Mouse (Mus musculus) olfactory bulb, adult 2 months (tissue): ENCODE measurements around the gene Ano1. TPM values are rescaled to one million over a fixed set of nuclear protein-coding genes. Genes with fewer than 3 reads are reported as not detected.

Source experiments
- H3K27ac ChIP-seq: fragments of 200-500 bp; 2 replicates; pipeline ENCODE4 v1.5.1; 2012; ENCODE audit warnings: low read depth, low read length; ENCODE audit not compliant: insufficient read depth
- H3K4me1 ChIP-seq: fragments of 200-500 bp; 2 replicates; pipeline ENCODE4 v1.6.1; 2012; ENCODE audit warnings: low read length; ENCODE audit not compliant: control insufficient read depth, insufficient read depth
- H3K4me3 ChIP-seq: fragments of 200-500 bp; 2 replicates; pipeline ENCODE4 v1.5.1; 2012; ENCODE audit warnings: mild to moderate bottlenecking, low read depth, low read length, moderate library complexity; ENCODE audit not compliant: insufficient read depth
- CTCF ChIP-seq: fragments of 200-500 bp; IDR thresholded peaks from 2 replicates; pipeline ENCODE4 v1.5.1; 2012; ENCODE audit warnings: low read depth, mild to moderate bottlenecking, low read length, moderate library complexity; ENCODE audit not compliant: insufficient read depth
- POLR2A ChIP-seq: fragments of 200-500 bp; IDR thresholded peaks from 2 replicates; pipeline ENCODE4 v1.6.1; 2012; ENCODE audit warnings: mild to moderate bottlenecking, low read depth, low read length, moderate library complexity; ENCODE audit not compliant: insufficient read depth
- WGBS: fragments of 180-500 bp; shearing (Covaris S2); methylation state at CpG from one replicate; pipeline ENCODE4 v1.1.7; 2018; 5-methylcytosine and 5-hydroxymethylcytosine counted together
- polyA plus RNA-seq: library from polyadenylated mRNA; stranded (reverse); fragments of >200 nt; gene quantifications from 2 replicates; pipeline ENCODE4 v1.2.4, GENCODE M21; 2012; ENCODE audit warnings: low replicate concordance; ENCODE audit not compliant: missing spikeins, insufficient read depth, insufficient read length

Gene Ano1
- polyA plus RNA-seq, 1 experiment: not detected

GRCm38 (mm10) chr7:144770116-144770515 lies 18.3 kb upstream of the Ano1 start:
- no peak overlapping the region for H3K27ac ChIP-seq
- TF ChIP-seq CTCF (no peak), POLR2A (no peak)
- no peak overlapping the region for H3K4me3 ChIP-seq
- 61% methylated on average over 3 of the region's 3 CpGs for WGBS
- H3K4me1 ChIP-seq: no peaks in the 10 kb centered on the region

GRCm38 (mm10) chr7:144769434-144770080 lies 17.8 kb upstream of the Ano1 start:
- Histone ChIP-seq H3K27ac (no peak overlapping the region), H3K4me3 (no peak overlapping the region), H3K4me1 (no peaks in the 10 kb centered on the region)
- WGBS: 78% methylated on average over 9 of the region's 9 CpGs
- TF ChIP-seq CTCF (no peak), POLR2A (no peak)

GRCm38 (mm10) chr7:144768845-144769244 lies 17.1 kb upstream of the Ano1 start:
- 97% methylated on average over 1 of the region's 1 CpGs for WGBS
- Histone ChIP-seq H3K4me1 (no peaks in the 10 kb centered on the region), H3K27ac (no peak overlapping the region), H3K4me3 (no peak overlapping the region)
- TF ChIP-seq POLR2A: no peak
- no peak for TF ChIP-seq CTCF

GRCm38 (mm10) chr7:144764537-144765282 lies 12.9 kb upstream of the Ano1 start:
- Histone ChIP-seq H3K27ac (no peak overlapping the region), H3K4me1 (no peaks in the 10 kb centered on the region), H3K4me3 (no peak overlapping the region)
- TF ChIP-seq POLR2A: no peak
- no peak for TF ChIP-seq CTCF
- WGBS: 80% methylated on average over 11 of the region's 11 CpGs

GRCm38 (mm10) chr7:144764013-144764412 lies 12.2 kb upstream of the Ano1 start:
- 85% methylated on average over 2 of the region's 2 CpGs for WGBS
- TF ChIP-seq POLR2A (no peak), CTCF (no peak)
- H3K4me1 ChIP-seq: no peaks in the 10 kb centered on the region
- H3K27ac ChIP-seq: no peak overlapping the region
- no peak overlapping the region for H3K4me3 ChIP-seq

GRCm38 (mm10) chr7:144762496-144763235 lies 10.9 kb upstream of the Ano1 start:
- WGBS: 77% methylated on average over 16 of the region's 16 CpGs

GRCm38 (mm10) chr7:144760228-144760627 lies 8.5 kb upstream of the Ano1 start:
- no peak overlapping the region for H3K27ac ChIP-seq
- TF ChIP-seq CTCF (no peak), POLR2A (no peak)

More at GRCm38 (mm10) chr7:144762496-144763235, 10.9 kb upstream of the Ano1 start:
- TF ChIP-seq POLR2A: no peak
- no peak for TF ChIP-seq CTCF
- Histone ChIP-seq H3K4me1 (no peaks in the 10 kb centered on the region), H3K27ac (no peak overlapping the region), H3K4me3 (no peak overlapping the region)

GRCm38 (mm10) chr7:144759455-144759854 lies 7.7 kb upstream of the Ano1 start:
- H3K4me1 ChIP-seq: no peaks in the 10 kb centered on the region
- no peak overlapping the region for H3K4me3 ChIP-seq
- no peak overlapping the region for H3K27ac ChIP-seq
- no peak for TF ChIP-seq POLR2A
- no peak for TF ChIP-seq CTCF
- 72% methylated on average over 2 of the region's 2 CpGs for WGBS

More at GRCm38 (mm10) chr7:144760228-144760627, 8.5 kb upstream of the Ano1 start:
- H3K4me1 ChIP-seq: no peaks in the 10 kb centered on the region
- no peak overlapping the region for H3K4me3 ChIP-seq
- WGBS: 88% methylated on average over 9 of the region's 9 CpGs
